Mouse (Mus musculus) E14TG2a.4 (cell line): ENCODE measurements at regions not wholly inside any gene's neighbourhood (a gene's known extent, or its start where the extent isn't known, plus 50 kb on each side); places are given as distances from the start of the nearest gene placed in this dataset.

Source experiments
- CTCF ChIP-seq: conservative IDR thresholded peaks from 2 replicates; pipeline ENCODE4 v1.5.1; 2014; ENCODE audit warnings: low read length
- NANOG ChIP-seq: IDR thresholded peaks from 2 replicates; pipeline ENCODE4 v1.6.1; 2014; ENCODE audit warnings: borderline replicate concordance, low read length, mixed read lengths

DNA sequence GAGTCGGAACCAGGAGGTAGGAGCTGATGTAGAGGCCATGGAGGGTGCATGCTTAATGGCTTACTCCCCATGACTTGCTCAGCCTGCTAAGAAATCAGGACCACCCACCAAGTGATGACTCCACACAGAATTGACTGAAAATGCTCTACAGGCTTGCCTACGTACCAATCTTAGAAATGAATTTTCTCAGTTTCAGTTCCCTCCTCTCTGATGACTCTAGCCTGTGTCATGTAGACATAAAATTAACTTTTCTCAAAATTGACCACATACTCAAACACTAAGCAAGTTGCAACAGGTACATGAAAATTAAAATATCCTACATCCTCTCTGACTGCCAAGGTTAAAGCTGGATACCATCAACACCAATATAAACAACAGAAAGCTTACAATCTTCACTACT is 157.9 kb downstream of the Rab28 start:
- TF ChIP-seq CTCF (no peak), NANOG (no peak)
